In the genomic region with DNA sequence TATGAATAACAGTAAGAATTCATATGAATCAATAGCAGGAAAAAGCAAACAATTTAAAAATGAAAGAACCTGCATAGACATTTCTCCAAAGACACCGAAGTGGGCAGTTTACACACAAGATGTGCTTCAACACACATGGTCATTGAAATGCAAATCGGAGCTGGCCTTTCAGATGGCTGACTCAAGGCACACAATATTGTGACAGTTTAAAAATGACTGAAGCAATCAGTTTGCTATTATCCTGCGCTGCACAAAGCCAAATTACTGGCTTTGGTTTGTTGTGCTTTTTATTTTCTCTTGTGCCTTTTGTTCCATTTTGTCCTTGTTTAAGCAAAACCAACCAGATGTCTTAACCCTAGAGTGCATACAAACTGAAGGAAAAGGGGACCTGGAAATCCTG, we compare ENCODE assay signal across 29 mouse cellular contexts.
DNase-seq lines count a peak whose midpoint lies in the region; ATAC-seq lines count a peak whose summit lies in the region.
"Had no signal": no experiment of that assay in that cellular context is flagged by ENCODE, and none has a peak within 500 bp of the region (broad histone marks: within the 10 kb centered on the region; RNA-seq: fewer than 3 reads in every experiment).

No protein-coding gene starts in this region.

- no peak overlapping the region for H3K4me3 ChIP-seq in hindbrain, embryonic 12.5 days
- no peak overlapping the region for H3K4me3 ChIP-seq in hindbrain, embryonic 16.5 days (ENCODE audit: low read length)
- no peak overlapping the region for H3K4me3 ChIP-seq in neural tube, embryonic 11.5 days (ENCODE audit: low read depth, low read length)
- H3K4me3 ChIP-seq in neural tube, embryonic 15.5 days (replicated peaks), result no peak overlapping the region
- no peak overlapping the region for H3K4me3 ChIP-seq in heart, embryonic 11.5 days (ENCODE audit: low read depth, low read length)
- H3K4me3 ChIP-seq: embryonic facial prominence, embryonic 13.5 days; heart, embryonic 10.5 days; limb, embryonic 15.5 days; liver, embryonic 13.5 days; megakaryocyte, embryonic 14.5 days; neural tube, embryonic 12.5 days had no signal

- no peaks in the 10 kb centered on the region; the same call in 1 of the 2 replicates for H3K27me3 ChIP-seq in hindbrain, embryonic 12.5 days
- H3K27me3 ChIP-seq in hindbrain, embryonic 16.5 days (replicated peaks; ENCODE audit: control insufficient read depth, insufficient read depth, low read length), result no peaks in the 10 kb centered on the region
- no peaks in the 10 kb centered on the region for H3K27me3 ChIP-seq in neural tube, embryonic 11.5 days (ENCODE audit: control insufficient read depth, insufficient read depth, low read length)
- H3K27me3 ChIP-seq in neural tube, embryonic 15.5 days (replicated peaks), result no peaks in the 10 kb centered on the region
- H3K27me3 ChIP-seq in heart, embryonic 11.5 days (ENCODE audit: control insufficient read depth, insufficient read depth, low read length), result no peaks in the 10 kb centered on the region
- H3K27me3 ChIP-seq: CH12.LX; embryonic facial prominence, embryonic 13.5 days; limb, embryonic 15.5 days; liver, embryonic 13.5 days; megakaryocyte, embryonic 14.5 days; neural tube, embryonic 12.5 days had no signal

- no peaks in the 10 kb centered on the region for H3K36me3 ChIP-seq in hindbrain, embryonic 12.5 days
- H3K36me3 ChIP-seq in hindbrain, embryonic 16.5 days (ENCODE audit: control insufficient read depth, insufficient read depth, low read length), result no peaks in the 10 kb centered on the region
- no peaks in the 10 kb centered on the region for H3K36me3 ChIP-seq in neural tube, embryonic 11.5 days (ENCODE audit: control insufficient read depth, insufficient read depth, low read length)
- H3K36me3 ChIP-seq in neural tube, embryonic 15.5 days, result no peaks in the 10 kb centered on the region
- H3K36me3 ChIP-seq in heart, embryonic 11.5 days (ENCODE audit: control insufficient read depth, insufficient read depth, low read length), result no peaks in the 10 kb centered on the region
- H3K36me3 ChIP-seq: embryonic facial prominence, embryonic 13.5 days; heart, embryonic 10.5 days; limb, embryonic 15.5 days; liver, embryonic 13.5 days; neural tube, embryonic 12.5 days had no signal

- H3K9me3 ChIP-seq in hindbrain, embryonic 12.5 days (replicated peaks), result no peaks in the 10 kb centered on the region
- no peaks in the 10 kb centered on the region for H3K9me3 ChIP-seq in hindbrain, embryonic 16.5 days (ENCODE audit: control insufficient read depth, low read length)
- no peaks in the 10 kb centered on the region for H3K9me3 ChIP-seq in neural tube, embryonic 11.5 days (ENCODE audit: control insufficient read depth, low read length)
- H3K9me3 ChIP-seq in neural tube, embryonic 15.5 days (replicated peaks), result no peaks in the 10 kb centered on the region
- H3K9me3 ChIP-seq in heart, embryonic 11.5 days (replicated peaks; ENCODE audit: control insufficient read depth, low read length), result no peaks in the 10 kb centered on the region
- H3K9me3 ChIP-seq: embryonic facial prominence, embryonic 13.5 days; heart, embryonic 10.5 days; limb, embryonic 15.5 days; liver, embryonic 13.5 days; neural tube, embryonic 12.5 days had no signal

- no peak overlapping the region for H3K9ac ChIP-seq in hindbrain, embryonic 12.5 days
- H3K9ac ChIP-seq in hindbrain, embryonic 16.5 days (ENCODE audit: low read depth, low read length), result no peak overlapping the region
- no peak overlapping the region for H3K9ac ChIP-seq in neural tube, embryonic 11.5 days (ENCODE audit: low read length)
- no peak overlapping the region for H3K9ac ChIP-seq in neural tube, embryonic 15.5 days (replicated peaks)
- no peak overlapping the region for H3K9ac ChIP-seq in heart, embryonic 11.5 days (ENCODE audit: low read depth, low read length)
- H3K9ac ChIP-seq: embryonic facial prominence, embryonic 13.5 days; limb, embryonic 15.5 days; liver, embryonic 13.5 days; neural tube, embryonic 12.5 days had no signal

- DNase-seq in embryo, embryonic 10 days (ENCODE audit: low spot score), result peak; percentile 35
- no peak for DNase-seq in embryo, embryonic 9.5 days (ENCODE audit: extremely low spot score)
- DNase-seq in neural tube, embryonic 11.5 days (ENCODE audit: low spot score), result peak; percentile 44
- DNase-seq: adrenal gland, adult 2 months; adrenal gland, postnatal 36 days; cerebellum, adult 2 months; cerebellum, postnatal 14 days; gastrocnemius, postnatal 14 days; heart, adult 11 months; heart, postnatal 36 days; kidney, adult 8-10 months; kidney, postnatal 4 days; liver, embryonic 13.5 days; lung, adult 18-20 months; lung, postnatal 4 days had no signal

- WGBS in hindbrain, embryonic 12.5 days, result 32% methylated on average over 3 of the region's 3 CpGs
- WGBS in hindbrain, embryonic 16.5 days, result 21% methylated on average over 3 of the region's 3 CpGs
- 43% methylated on average over 3 of the region's 3 CpGs for WGBS in neural tube, embryonic 11.5 days
- WGBS in neural tube, embryonic 15.5 days, result 23% methylated on average over 3 of the region's 3 CpGs
- 84% methylated on average over 3 of the region's 3 CpGs for WGBS in heart, embryonic 11.5 days (ENCODE audit: insufficient replicate concordance)

- peak overlapping the region; percentile 44; the same call in 1 of the 2 replicates for H3K27ac ChIP-seq in hindbrain, embryonic 12.5 days
- H3K27ac ChIP-seq in hindbrain, embryonic 16.5 days (ENCODE audit: low read depth, low read length), result no peak overlapping the region
- no peak overlapping the region for H3K27ac ChIP-seq in neural tube, embryonic 11.5 days (ENCODE audit: low read depth, low read length)
- no peak overlapping the region for H3K27ac ChIP-seq in neural tube, embryonic 15.5 days (replicated peaks)
- no peak overlapping the region for H3K27ac ChIP-seq in heart, embryonic 11.5 days (ENCODE audit: low read depth, low read length)
- H3K27ac ChIP-seq: embryonic facial prominence, embryonic 13.5 days; heart, embryonic 10.5 days; kidney, postnatal 0 days; limb, embryonic 15.5 days; liver, embryonic 13.5 days; neural tube, embryonic 12.5 days had no signal

- H3K4me2 ChIP-seq in hindbrain, embryonic 12.5 days (replicated peaks), result no peak overlapping the region
- H3K4me2 ChIP-seq in hindbrain, embryonic 16.5 days (ENCODE audit: low read length), result no peak overlapping the region
- H3K4me2 ChIP-seq in neural tube, embryonic 11.5 days (ENCODE audit: low read depth), result no peak overlapping the region
- H3K4me2 ChIP-seq in neural tube, embryonic 15.5 days, result no peak overlapping the region
- H3K4me2 ChIP-seq in heart, embryonic 11.5 days, result no peak overlapping the region
- H3K4me2 ChIP-seq: embryonic facial prominence, embryonic 13.5 days; limb, embryonic 15.5 days; liver, embryonic 13.5 days; neural tube, embryonic 12.5 days had no signal

- H3K4me1 ChIP-seq in hindbrain, embryonic 12.5 days, result peaks cover 6% of the 10 kb centered on the region; the same call in 1 of the 2 replicates
- H3K4me1 ChIP-seq in hindbrain, embryonic 16.5 days (ENCODE audit: control insufficient read depth, insufficient read depth, low read depth, low read length), result no peaks in the 10 kb centered on the region
- no peaks in the 10 kb centered on the region for H3K4me1 ChIP-seq in neural tube, embryonic 11.5 days (ENCODE audit: control insufficient read depth, insufficient read depth, low read length)
- peaks cover 4% of the 10 kb centered on the region for H3K4me1 ChIP-seq in neural tube, embryonic 15.5 days
- H3K4me1 ChIP-seq in heart, embryonic 11.5 days (ENCODE audit: control insufficient read depth, insufficient read depth, low read length), result peaks cover 8% of the 10 kb centered on the region
- H3K4me1 ChIP-seq: limb, embryonic 15.5 days; liver, embryonic 13.5 days; megakaryocyte, embryonic 14.5 days had no signal

- no peak for ATAC-seq in hindbrain, embryonic 12.5 days (ENCODE audit: low FRiP score)
- ATAC-seq in hindbrain, embryonic 16.5 days, result no peak
- ATAC-seq in neural tube, embryonic 11.5 days (ENCODE audit: insufficient read depth, low FRiP score, low TSS enrichment), result peak; percentile 31; the same call in 1 of the 2 replicates
- ATAC-seq in neural tube, embryonic 15.5 days (ENCODE audit: low FRiP score), result no peak
- ATAC-seq in heart, embryonic 11.5 days (replicated peaks; ENCODE audit: insufficient number of reproducible peaks, low FRiP score, low TSS enrichment), result no peak
- ATAC-seq: activated CD4-positive, CD25-positive, alpha-beta regulatory T cell, adult 4 months; intestine, embryonic 16.5 days; lung, postnatal 0 days had no signal
